Mouse (Mus musculus): ENCODE measurements around the gene Dhrs7. TPM values are rescaled to one million over a fixed set of nuclear protein-coding genes. Genes with fewer than 3 reads are reported as not detected.

The Dhrs7 gene
- total and polyA plus RNA-seq, 3 experiments: 47.9 to 65.7 (median 54.6) TPM

- Histone ChIP-seq H3K4me1 (ENCODE audit: control insufficient read depth, insufficient read depth, low read length) (no peaks in the 10 kb centered on the region), H3K4me3 (no peak overlapping the region), H3K27ac (no peak overlapping the region), H3K79me2 (replicated peaks; ENCODE audit: control insufficient read depth, insufficient read depth, low read length) (no peaks in the 10 kb centered on the region), H3K27me3 (ENCODE audit: control insufficient read depth, insufficient read depth, low read length) (no peaks in the 10 kb centered on the region), H3K36me3 (ENCODE audit: control insufficient read depth, insufficient read depth, low read length) (no peaks in the 10 kb centered on the region), H3K9ac (ENCODE audit: low read depth, low read length) (no peak overlapping the region)
- no peak for DNase-seq
- 100% methylated on average over 1 of the region's 1 CpGs for WGBS
- intact Hi-C loops (cut with DNase I): no loop called here
- TF ChIP-seq POLR2A (IDR thresholded peaks at IDR 0.05; ENCODE audit: insufficient read depth, low read depth, low read length) (no peak), CTCF (IDR thresholded peaks at IDR 0.05) (no peak), EP300 (IDR thresholded peaks at IDR 0.05; ENCODE audit: insufficient read depth, low read depth, low read length) (no peak)
Measured at GRCm38 (mm10) chr12:72681919-72682318, 17.2 kb upstream of the Dhrs7 start.

- no peaks in the 10 kb centered on the region for H3K79me2 ChIP-seq (replicated peaks; ENCODE audit: control insufficient read depth, insufficient read depth, low read length)
- no peak overlapping the region for H3K4me3 ChIP-seq
- no peaks in the 10 kb centered on the region for H3K4me1 ChIP-seq (ENCODE audit: control insufficient read depth, insufficient read depth, low read length)
- H3K27ac ChIP-seq: no peak overlapping the region
- no peak overlapping the region for H3K9ac ChIP-seq (ENCODE audit: low read depth, low read length)
- 69% methylated on average over 3 of the region's 3 CpGs for WGBS
- TF ChIP-seq POLR2A (IDR thresholded peaks at IDR 0.05; ENCODE audit: insufficient read depth, low read depth, low read length): no peak
- TF ChIP-seq CTCF (IDR thresholded peaks at IDR 0.05): peak; percentile 26
- TF ChIP-seq EP300 (IDR thresholded peaks at IDR 0.05; ENCODE audit: insufficient read depth, low read depth, low read length): no peak
- intact Hi-C loops (cut with DNase I): no loop called here
- no peaks in the 10 kb centered on the region for H3K36me3 ChIP-seq (ENCODE audit: control insufficient read depth, insufficient read depth, low read length)
- H3K27me3 ChIP-seq (ENCODE audit: control insufficient read depth, insufficient read depth, low read length): no peaks in the 10 kb centered on the region
- DNase-seq: no peak
Measured at GRCm38 (mm10) chr12:72679635-72680034, 14.9 kb upstream of the Dhrs7 start.

GRCm38 (mm10) chr12:72674820-72675219 lies 10.1 kb upstream of the Dhrs7 start:
- peak overlapping the region; percentile 82 for H3K27ac ChIP-seq

DNA sequence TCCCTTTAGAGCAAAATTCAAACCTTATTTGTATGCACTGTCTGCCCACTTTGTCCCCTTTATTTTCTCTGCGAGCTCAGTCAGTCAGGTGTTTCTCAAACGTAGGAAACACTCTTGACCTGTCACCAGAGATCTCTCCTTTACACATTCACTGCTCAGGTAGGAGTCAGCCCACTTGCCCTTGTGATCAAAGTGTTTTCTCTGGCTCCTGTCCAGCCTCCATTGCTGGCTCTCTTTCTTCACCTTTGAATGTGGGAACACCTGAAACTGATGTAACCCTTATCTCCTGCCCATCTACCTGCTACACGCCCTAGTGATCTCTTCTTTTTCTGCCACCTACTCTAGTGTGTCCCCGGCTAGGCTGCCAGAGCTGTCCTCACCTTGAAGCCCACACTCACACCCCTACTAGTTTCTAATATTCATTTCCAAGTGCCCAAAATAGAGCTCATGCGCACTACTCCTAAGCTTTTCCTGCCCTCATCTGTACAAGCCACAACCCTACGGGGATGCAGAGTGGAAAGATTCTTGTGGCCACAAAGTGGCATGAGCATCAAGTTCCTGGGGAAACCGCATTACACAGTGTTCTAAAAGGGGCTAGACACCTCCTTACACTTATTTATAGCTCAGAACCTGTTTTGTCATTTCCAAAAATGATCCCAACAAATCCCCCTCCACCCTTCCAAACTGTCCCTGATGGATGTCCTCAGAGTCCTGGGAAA lies 9.5 kb upstream of the Dhrs7 start:
- intact Hi-C loops (cut with DNase I): no loop called here
- no peaks in the 10 kb centered on the region for H3K36me3 ChIP-seq (ENCODE audit: control insufficient read depth, insufficient read depth, low read length)
- H3K4me3 ChIP-seq: no peak overlapping the region
- peak overlapping the region; percentile 82 for H3K27ac ChIP-seq
- no peaks in the 10 kb centered on the region for H3K27me3 ChIP-seq (ENCODE audit: control insufficient read depth, insufficient read depth, low read length)
- TF ChIP-seq CTCF (IDR thresholded peaks at IDR 0.05): no peak
- TF ChIP-seq EP300 (IDR thresholded peaks at IDR 0.05; ENCODE audit: insufficient read depth, low read depth, low read length): no peak
- TF ChIP-seq POLR2A (IDR thresholded peaks at IDR 0.05; ENCODE audit: insufficient read depth, low read depth, low read length): no peak
- H3K9ac ChIP-seq (ENCODE audit: low read depth, low read length): no peak overlapping the region
- H3K79me2 ChIP-seq (replicated peaks; ENCODE audit: control insufficient read depth, insufficient read depth, low read length): no peaks in the 10 kb centered on the region
- DNase-seq: peak in 1 of 2 experiments; percentile 26
- 50% methylated on average over 7 of the region's 7 CpGs for WGBS
- peaks cover 3% of the 10 kb centered on the region for H3K4me1 ChIP-seq (ENCODE audit: control insufficient read depth, insufficient read depth, low read length)

More at GRCm38 (mm10) chr12:72674820-72675219, 10.1 kb upstream of the Dhrs7 start:
- intact Hi-C loops (cut with DNase I): no loop called here
- TF ChIP-seq EP300 (IDR thresholded peaks at IDR 0.05; ENCODE audit: insufficient read depth, low read depth, low read length): no peak
- no peak for TF ChIP-seq CTCF (IDR thresholded peaks at IDR 0.05)
- no peak for TF ChIP-seq POLR2A (IDR thresholded peaks at IDR 0.05; ENCODE audit: insufficient read depth, low read depth, low read length)
- no peak overlapping the region for H3K4me3 ChIP-seq
- DNase-seq: peak in 1 of 2 experiments; percentile 20
- no peak overlapping the region for H3K9ac ChIP-seq (ENCODE audit: low read depth, low read length)
- no peaks in the 10 kb centered on the region for H3K36me3 ChIP-seq (ENCODE audit: control insufficient read depth, insufficient read depth, low read length)
- no peaks in the 10 kb centered on the region for H3K79me2 ChIP-seq (replicated peaks; ENCODE audit: control insufficient read depth, insufficient read depth, low read length)
- H3K27me3 ChIP-seq (ENCODE audit: control insufficient read depth, insufficient read depth, low read length): no peaks in the 10 kb centered on the region
- H3K4me1 ChIP-seq (ENCODE audit: control insufficient read depth, insufficient read depth, low read length): peaks cover 3% of the 10 kb centered on the region
- WGBS: 51% methylated on average over 2 of the region's 2 CpGs

GRCm38 (mm10) chr12:72671516-72672135 lies 6.9 kb upstream of the Dhrs7 start:
- intact Hi-C loops (cut with DNase I): no loop called here
- H3K27me3 ChIP-seq (ENCODE audit: control insufficient read depth, insufficient read depth, low read length): no peaks in the 10 kb centered on the region
- H3K4me1 ChIP-seq (ENCODE audit: control insufficient read depth, insufficient read depth, low read length): peaks cover 3% of the 10 kb centered on the region
- H3K4me3 ChIP-seq: no peak overlapping the region
- no peak for TF ChIP-seq POLR2A (IDR thresholded peaks at IDR 0.05; ENCODE audit: insufficient read depth, low read depth, low read length)
- TF ChIP-seq CTCF (IDR thresholded peaks at IDR 0.05): no peak
- TF ChIP-seq EP300 (IDR thresholded peaks at IDR 0.05; ENCODE audit: insufficient read depth, low read depth, low read length): no peak
- no peaks in the 10 kb centered on the region for H3K79me2 ChIP-seq (replicated peaks; ENCODE audit: control insufficient read depth, insufficient read depth, low read length)
- H3K36me3 ChIP-seq (ENCODE audit: control insufficient read depth, insufficient read depth, low read length): no peaks in the 10 kb centered on the region
- no peak overlapping the region for H3K9ac ChIP-seq (ENCODE audit: low read depth, low read length)
- DNase-seq: no peak
- H3K27ac ChIP-seq: no peak overlapping the region
- WGBS: 82% methylated on average over 6 of the region's 6 CpGs

DNA sequence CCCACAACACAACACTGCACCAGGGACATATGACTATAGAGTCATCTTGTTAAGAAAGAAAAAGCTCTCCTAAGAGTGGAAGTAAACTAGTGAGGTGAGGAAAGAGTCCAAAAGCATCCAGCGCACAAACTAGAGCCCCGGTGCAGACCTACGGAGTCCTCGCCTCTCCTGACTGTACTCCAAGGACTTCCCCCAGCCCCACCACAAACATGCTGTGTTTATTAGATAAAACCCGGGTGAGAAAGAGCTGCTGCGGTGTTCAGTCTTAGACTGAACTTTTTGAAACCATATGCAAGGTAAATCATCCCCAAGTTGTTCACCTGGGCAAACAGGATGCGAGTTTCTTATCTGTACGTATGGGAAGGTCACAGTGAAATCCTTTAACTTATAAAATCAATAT lies 6.2 kb upstream of the Dhrs7 start:
- WGBS: 80% methylated on average over 8 of the region's 8 CpGs
- H3K79me2 ChIP-seq (replicated peaks; ENCODE audit: control insufficient read depth, insufficient read depth, low read length): no peaks in the 10 kb centered on the region
- intact Hi-C loops (cut with DNase I): no loop called here
- no peak overlapping the region for H3K27ac ChIP-seq
- H3K9ac ChIP-seq (ENCODE audit: low read depth, low read length): no peak overlapping the region
- no peak overlapping the region for H3K4me3 ChIP-seq
- H3K27me3 ChIP-seq (ENCODE audit: control insufficient read depth, insufficient read depth, low read length): no peaks in the 10 kb centered on the region
- TF ChIP-seq CTCF (IDR thresholded peaks at IDR 0.05): no peak
- TF ChIP-seq EP300 (IDR thresholded peaks at IDR 0.05; ENCODE audit: insufficient read depth, low read depth, low read length): no peak
- no peak for TF ChIP-seq POLR2A (IDR thresholded peaks at IDR 0.05; ENCODE audit: insufficient read depth, low read depth, low read length)
- no peaks in the 10 kb centered on the region for H3K36me3 ChIP-seq (ENCODE audit: control insufficient read depth, insufficient read depth, low read length)
- no peak for DNase-seq
- H3K4me1 ChIP-seq (ENCODE audit: control insufficient read depth, insufficient read depth, low read length): peaks cover 4% of the 10 kb centered on the region
